Mouse (Mus musculus) cerebellum, adult 11 months (tissue): ENCODE measurements at regions not wholly inside any gene's neighbourhood (a gene's known extent, or its start where the extent isn't known, plus 50 kb on each side); places are given as distances from the start of the nearest gene placed in this dataset.
"Not testable (repeated sequence)": the region's sequence is repeated elsewhere in the genome, so short reads cannot be mapped to it uniquely, and the experiment has no call there.

Experiments used
- DNase-seq: peaks from one replicate; pipeline ENCODE4 v3.0.0; 2022

DNA sequence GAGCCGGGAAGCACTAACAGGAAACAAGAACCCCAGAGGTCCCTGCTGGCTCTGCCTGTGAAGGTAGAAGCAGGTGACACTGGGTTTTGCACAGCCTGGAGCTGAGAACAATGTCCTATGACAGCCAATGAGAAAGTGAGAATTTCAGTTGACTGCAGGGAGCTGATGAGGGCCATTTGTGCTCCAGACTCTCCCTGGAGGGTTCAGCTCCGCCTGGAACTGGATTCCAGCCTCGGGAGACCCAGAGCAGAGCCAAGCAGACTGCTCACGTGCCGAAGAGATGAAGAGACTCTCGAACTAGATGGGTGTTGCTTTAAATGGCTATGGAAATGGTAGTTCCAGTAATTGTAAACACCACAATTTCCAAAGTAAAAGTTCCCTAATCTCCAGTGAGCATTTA is 93.5 kb downstream of the Cand1 start:
- no peak for DNase-seq

DNA sequence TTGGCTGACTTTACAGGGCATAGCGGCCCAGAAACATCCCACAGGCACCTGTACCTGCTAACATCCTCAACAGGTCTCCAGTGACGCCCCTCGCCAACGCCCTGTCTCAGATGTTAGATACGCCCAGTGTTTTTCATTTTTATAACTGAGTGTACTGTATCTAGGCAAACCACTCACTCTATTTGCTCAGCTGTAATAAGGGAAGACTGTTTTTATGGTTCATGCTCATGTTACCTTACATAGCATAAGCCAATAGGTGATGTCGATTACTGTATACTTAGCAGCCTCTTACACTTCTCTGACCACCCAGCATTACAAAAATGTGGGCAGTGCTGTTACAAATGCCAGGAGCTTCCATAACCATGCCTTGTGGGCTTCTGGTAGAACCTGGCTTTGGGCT is 97.0 kb downstream of the Cand1 start:
- no peak for DNase-seq

DNA sequence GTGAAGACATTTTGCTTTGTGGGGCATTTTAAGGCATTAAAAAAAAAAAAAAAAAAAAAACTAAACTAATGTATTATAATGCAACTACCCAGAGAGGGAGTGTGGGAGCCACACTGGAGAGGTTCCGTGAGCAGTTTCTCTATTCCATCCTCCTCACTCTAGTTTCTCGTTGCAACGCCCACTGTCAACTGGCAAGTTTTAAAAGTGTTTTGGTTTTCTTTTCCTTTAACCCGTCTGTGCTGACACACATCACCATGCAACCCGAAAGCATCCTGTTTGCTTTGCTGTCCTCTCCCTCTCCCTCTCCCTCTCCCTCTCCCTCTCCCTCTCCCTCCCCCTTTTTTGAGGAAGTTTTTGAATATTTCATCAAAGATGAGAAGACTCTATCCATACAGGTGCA is 97.5 kb downstream of the Cand1 start:
- DNase-seq, result no peak

DNA sequence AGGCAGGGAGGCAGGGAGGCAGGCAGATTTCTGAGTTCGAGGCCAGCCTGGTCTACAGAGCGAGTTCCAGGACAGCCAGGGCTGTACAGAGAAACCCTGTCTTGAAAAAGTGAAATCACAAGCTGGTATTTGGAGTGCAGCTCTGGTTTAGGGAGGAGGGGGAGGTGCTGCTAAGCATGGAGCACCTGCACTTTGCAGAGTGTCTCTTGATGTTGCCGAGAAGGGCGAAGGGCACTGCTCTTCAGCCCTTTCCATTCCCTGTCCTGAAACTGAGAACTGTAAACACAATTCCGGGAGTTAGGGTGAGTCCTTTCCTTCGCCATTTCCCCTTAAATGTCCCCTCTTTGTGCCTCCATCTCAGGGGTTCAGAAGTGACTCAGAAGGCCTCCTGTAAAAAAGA is 101.6 kb downstream of the Cand1 start:
- DNase-seq, result no peak

DNA sequence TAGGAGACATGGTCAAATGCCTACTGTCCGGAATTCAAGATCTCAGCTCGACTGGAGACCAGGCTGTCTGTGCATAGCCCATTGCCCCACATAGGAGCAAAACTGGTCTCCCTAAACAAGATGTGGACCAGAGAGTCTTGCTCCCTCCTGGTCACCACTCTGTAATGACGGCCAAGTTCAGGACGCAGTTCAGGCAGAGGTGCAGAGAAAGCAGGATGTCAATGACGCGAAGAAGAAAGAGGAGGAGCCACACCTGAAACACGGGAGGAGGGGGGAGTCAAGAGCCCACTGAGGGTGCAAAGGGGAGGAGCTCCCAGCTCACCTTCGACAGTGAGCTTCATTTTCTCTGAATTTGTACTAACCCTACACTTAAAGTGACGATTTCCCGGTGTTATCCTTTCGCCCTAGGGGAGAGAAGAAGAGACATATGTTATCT is 104.3 kb downstream of the Cand1 start:
- no peak for DNase-seq

DNA sequence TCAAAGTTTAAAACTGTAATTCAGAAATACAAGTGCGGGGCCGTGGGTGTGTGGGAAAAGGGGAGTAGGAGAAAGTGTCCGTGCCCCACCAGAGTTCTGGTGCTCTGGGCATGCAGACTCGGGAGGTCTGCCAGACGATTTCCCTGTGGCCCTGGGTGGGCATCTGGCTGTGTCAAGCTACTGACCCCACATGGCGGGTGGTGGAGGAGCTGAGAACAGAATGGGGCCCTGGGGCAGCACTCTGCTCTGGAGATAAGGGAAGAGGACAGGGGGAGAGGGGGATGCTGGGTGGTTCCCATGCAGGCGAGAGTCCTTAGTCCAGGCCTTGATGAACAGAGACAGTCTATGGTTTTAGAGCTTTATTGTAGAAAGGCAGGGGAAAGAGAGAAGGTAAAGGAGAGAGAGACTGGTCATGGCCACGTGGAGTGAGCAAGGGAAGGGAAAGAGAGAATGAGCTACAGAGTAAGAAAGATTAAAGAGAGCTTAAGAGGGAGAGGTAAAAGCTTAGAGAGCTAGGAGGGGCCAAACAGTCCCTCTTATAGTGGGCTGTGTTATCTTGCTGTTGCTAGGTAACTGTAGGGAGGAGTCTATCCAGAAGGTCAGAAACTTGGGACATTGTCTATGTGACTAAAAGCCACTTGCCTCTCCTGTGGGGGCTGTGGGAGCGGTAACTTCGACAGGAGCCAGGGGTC is 104.9 kb downstream of the Cand1 start:
- no peak for DNase-seq

DNA sequence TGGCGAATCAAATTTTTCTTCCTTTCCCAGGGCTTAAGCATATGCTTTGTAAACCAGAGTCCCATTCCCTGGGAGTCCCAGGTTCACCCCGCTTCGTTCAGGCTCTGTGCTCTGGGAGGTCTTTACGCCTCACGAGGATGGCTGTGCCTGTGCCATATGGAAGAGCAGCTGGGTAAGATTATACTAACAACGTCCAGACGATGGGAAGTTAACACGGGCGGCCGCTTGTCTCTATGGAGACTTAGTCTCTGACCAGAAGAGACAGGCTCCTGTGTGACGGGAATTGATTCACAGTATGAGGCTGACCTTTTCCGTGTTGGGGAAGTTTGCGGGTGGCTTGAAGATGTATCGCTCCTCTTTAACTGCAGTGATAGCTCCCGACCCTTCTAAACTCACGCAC is 107.9 kb downstream of the Cand1 start:
- peak; percentile 1 for DNase-seq

DNA sequence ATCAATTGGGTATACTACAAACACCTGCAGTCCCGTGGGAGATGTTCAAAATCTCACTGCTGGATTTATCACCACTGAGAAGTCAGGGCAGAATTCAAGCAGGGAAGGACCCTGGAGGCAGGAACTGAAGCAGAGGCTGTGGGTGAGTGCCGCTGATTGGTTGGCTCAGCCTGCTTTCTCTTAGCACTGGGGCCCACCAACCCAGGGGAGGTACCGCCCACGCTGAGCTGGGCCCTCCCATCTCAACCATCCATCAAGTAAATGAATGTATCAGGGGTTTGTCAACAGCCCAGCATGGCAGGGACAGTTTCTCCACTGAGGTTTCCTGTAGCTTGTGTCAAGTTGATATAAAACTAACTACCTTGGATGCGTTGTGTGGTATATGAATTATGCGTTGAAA is 109.2 kb downstream of the Cand1 start:
- DNase-seq, result no peak

DNA sequence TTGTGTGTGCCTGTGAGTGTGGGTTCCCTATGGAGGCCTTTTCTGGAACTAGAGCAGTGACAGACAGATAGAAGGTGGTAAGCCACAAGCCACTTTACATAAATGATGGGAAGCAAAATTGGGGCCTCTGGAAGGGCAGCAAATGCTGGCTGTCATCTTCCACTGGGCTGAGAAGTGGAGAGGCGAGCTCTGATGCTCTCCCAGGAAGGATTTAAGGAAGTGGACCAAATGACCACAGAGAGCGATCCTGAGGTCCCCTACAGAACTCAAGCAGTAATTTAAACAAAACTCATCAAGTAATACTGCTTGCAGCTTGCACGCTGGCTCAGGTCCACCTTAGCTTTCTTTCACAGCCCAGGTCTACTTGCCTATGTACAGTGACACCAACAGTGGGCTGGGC is 111.8 kb downstream of the Cand1 start:
- DNase-seq, result no peak

DNA sequence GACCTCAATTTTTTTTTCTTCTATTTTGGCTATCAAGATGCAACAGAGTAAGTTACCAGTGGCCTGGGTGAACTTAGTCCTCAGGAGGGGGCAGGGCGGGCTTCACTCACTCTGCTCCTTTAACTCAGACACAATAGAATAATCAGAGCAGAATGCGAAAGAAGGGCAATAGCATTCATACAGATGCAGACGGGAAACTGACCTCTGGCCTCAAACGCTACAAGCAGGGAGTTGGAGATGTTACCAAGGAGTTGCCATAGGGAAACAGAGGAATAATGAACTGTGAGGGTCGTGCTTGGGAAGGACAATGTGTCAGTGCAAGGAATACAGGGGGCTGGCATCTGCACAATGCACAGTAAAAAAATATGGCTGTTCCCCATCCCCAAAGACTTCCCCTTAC is 116.3 kb downstream of the Cand1 start:
- no peak for DNase-seq

DNA sequence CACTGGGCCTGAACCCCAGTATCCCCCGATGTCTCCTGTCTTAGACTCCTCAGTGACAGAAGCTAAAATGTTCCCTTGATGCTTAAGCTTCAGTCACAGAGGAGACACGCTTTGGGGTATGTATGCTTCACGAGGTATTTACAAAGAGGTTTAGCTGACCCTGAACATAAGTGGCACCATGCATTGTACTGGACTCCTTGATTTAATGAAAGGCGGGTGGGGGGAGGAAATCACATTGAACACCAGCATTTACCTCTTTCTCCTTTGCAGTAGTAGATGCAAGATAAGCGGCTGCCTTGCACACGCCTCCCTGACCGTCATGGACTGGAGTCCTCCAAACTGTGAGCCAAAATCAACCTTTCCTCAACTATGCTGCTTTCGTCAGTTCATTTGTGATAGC is 117.5 kb downstream of the Cand1 start:
- DNase-seq, result no peak

DNA sequence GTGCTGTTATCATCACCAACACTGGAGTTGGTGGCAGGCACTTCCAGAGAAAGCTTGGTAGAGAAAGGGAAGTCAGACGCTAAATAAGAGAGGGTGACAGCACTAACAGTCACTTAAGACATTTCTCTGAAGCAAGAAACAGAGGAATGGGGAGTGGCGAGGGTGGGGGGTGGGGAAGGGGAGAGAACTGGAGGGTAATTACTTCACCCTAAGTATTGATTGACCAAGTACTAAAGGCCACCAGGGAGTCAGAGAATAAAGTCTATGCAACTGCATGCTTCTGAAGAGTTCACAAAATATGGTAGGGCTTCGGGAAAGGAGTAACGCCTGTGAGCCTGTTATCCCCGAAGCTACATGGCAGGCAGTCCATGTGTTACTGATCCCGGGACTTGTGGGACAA is 118.3 kb downstream of the Cand1 start:
- no peak for DNase-seq

DNA sequence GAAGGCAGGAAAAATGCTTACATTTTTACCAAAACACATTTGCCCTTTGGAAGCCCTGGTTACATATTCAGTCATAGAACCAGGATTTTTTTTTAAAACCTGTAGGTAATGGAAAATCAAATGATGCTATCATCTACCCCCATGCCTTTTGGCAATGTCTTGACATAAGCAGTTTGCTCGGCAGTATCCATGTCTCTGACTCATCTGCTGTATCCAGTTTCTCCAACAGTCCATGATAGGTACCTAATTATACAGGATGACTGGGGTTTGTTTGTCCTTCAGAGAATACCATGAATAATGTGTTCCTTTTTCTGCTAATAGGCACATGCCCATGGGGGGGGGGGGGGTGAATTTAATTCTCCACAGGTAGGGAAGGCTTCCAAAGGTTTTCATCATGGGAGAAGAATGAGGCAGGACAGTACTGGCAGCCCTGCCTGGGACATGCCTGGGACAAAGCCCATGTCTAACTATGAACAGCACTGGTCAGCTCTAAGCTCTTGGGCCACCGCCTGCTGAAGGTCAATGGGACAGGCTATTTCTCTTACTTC is 122.9 kb downstream of the Cand1 start:
- DNase-seq, result no peak

DNA sequence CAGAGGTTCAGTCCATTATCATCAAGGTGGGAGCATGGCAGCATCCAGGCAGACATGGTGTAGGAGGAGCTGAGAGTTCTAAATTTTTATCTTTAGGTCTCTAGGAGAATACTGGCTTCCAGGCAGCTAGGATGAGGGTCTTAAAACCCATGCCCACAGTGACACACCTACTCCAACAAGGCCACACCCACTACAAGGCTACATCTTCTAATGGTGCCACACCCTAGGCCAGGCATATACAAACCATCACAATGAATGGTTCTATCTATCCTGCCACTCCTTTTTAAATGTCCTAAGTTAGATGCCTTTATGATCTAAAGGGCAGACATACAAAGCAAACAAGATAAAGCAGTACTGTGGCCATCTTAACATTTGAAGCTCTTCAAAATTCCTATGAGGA is 124.7 kb downstream of the Cand1 start:
- not testable (repeated sequence) for DNase-seq

DNA sequence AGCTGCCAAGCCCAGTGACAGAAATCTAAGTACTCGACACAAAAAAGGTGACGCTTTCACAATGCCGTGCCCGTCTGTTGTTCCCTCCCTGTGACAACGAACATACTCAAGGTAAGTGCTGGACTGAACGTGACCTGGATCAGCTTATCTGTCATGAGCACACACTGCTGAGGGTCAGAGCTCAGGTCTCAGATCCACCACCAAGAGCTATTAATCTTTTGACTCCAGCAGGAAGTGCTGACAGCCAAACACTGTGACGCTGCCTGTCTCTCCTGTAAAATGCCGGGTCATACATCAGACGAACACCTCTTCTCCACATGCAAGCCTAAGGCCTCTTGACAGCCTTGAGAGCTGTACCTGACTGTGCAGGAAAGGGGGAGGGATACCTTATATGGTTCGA is 125.2 kb downstream of the Cand1 start:
- DNase-seq, result no peak

DNA sequence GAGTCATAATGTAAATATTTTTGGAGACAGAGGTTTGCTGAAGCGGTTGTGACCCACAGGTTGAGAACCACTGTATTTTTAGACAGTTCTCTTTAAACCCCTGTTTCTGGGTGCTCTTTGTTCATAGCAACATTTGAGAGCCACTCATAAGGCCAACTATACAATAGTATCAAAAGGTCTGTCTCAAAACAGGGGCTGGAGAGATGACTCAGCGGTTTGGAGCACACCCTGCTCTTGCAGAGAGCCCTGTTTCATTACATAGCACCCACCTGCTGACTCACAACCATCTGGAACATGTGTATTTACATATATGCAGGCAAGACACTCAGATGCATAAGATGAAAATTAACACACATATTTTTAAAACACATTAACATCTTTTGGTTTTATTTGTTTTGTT is 128.0 kb downstream of the Cand1 start:
- DNase-seq, result no peak

DNA sequence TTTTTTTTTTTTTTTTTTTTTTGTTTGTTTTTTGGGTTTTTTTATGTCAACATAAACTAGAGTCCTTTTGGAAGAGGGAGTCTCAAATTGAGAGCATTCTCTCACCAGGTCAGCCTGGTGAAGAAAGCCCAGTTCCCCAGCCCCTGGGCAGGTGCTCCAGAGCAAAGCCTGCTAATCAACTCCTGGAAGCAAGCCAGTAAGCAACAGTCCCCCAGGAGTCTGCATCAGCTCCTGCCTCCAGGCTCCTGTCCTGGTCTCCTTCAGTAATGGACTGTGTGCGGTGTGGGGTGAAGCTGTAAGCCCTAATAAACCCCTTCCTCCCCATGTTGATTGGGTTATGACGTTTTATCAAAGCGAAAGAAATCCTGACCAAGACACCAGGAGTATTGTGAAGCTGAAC is 128.4 kb downstream of the Cand1 start:
- DNase-seq, result no peak

DNA sequence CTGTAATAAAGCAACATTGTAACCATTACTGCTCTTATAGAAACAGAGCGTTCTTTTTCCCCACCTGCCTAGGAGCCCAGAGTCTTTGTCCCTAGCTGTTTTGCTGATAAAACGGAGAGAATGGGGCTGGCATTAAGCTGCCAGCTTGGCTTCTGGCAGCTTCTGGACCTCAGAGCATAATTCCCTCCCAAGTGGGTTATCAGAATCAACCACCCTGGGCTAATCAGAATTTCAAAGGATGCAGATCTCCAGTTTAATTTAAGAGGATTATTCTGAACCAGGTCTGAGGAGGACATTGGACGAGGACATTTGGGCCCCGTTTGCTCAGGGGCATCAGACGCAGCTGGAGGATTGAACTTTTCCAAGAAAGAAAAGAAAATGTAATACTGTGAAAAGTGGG is 129.2 kb downstream of the Cand1 start:
- DNase-seq, result no peak

DNA sequence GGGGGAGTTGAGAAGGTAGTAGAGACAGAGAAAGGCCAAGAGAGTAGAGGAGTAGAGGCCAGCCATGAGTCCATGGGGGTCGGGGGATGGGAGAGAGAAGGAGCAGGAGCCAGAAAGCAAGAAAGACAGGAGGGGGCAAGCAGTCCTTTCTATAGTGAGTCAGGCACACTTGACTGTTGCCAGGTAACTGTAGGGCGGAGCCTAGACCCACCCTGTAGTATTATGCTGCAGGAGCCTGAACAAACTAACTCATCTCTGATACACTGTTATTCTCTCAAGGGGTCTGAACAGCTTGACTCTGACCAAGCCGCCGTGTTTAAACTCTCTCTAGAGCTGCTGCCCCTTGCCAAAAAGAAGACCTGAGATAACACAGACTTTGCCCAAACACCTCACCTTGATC is 130.6 kb downstream of the Cand1 start:
- DNase-seq, result no peak

DNA sequence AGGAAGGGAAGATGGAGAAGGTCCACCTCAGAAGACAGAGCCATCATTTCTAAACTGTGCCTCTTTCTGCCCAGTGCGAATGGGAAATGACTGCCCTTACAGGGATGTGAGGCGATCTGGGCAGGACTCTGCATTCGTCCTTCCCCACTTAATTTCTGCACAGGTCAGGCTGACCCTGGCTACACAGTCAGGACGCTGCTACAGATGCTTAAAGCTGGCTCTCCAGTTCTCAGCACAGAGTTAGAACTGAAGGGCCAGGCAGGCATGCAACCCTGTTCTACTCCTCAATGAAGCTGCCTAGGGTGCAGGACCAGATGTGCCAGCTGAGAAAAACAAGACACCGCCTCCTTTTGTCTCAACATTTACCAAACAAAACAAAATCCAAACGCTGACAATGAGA is 132.1 kb downstream of the Cand1 start:
- no peak for DNase-seq

DNA sequence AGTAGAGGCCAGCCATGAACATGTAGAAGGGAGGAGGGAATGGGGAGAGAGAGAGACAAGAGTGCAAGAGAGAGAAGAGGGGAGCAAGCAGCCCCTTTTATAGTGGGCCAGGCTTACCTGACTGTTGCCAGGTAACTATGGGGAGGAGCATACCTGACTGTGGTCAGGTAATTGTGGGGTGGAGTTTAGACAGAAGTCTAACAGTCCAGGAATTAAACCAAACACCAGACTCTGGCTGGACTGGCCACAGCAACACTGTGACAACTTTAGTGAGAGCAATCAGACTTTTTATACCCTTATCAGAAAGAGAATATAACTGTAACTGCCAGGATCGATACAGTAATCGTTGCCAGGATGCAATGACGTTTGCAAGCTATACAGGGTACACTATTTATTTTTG is 133.8 kb downstream of the Cand1 start:
- DNase-seq, result no peak

DNA sequence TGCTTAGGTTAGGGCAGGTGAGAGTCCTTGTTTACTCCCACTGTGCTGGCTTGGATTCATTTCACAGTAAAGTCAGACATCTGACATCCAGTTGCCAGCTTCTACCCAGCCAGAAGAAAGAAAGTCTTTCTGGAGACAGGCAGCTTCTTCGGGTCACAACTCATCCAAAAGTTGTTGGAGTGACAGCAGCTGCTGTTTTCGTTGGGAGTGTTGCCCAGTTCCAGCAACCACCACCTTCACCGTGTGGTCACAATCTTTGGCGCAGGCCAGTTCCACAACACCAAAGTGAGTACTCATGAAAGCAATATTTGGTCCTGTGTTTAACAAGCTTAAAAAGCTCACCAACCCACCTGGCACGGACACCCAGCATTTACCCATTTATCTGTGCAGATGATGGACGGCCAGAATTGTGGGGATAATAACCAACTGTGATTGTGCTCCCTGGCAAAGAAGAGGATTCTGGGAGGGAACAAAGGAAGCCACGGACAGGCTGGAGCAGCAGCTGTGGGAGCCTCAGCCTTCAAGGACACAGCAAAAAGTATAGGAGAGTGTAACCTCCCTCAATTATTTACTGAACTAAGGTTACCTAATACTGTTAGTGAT is 134.5 kb downstream of the Cand1 start:
- no peak for DNase-seq

DNA sequence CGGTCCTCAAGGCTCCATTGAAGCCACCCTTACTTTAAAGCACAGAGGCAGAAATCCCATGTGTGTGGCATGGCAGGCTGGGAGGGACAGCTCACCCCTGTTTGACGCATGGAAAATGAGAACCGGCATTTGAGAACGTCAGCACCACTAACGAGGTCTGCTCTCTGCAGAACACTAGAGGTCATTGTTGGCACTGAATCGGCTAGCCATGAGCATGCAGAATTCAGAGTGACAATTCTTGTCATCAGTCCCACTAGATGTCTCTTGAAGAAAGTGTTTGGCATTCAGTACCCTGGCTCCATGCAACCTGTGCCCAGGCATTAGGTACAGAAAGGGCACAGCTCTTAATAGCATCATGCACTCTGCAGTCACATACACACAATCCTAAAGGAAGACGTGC is 139.3 kb downstream of the Cand1 start:
- DNase-seq, result no peak

DNA sequence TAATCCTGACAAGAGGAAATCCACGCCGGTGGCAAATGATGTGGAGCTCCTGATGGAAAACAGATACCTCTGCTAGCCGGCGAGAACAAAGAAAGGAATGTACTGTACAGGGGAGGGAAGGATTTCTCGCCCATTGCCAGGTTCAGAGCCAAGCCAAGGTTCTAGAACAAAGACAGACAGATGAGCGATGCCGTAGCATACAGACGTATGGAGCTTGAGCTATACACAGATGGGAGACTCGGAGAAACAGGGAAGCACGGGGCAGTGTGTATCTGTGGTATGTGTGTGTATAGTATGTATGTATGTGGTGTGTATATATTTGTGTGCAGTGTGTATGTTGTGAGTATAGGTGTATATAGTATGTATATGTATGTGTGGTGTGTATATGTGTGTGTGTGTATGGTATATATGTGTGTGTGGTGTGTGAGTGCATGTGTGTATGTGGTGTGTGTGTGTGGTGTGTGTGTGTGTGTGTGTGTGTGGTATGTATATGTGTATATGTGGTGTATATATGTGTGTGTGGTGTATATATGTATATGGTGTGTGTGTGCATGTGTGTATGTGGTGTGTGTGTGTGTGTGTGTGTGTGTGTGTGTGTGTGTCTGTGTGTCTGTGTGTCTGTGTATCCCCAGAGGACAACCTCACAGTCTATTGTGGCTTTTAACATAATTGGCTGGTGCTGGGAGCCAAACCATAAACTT is 140.6 kb downstream of the Cand1 start:
- no peak for DNase-seq
